In the genomic region with DNA sequence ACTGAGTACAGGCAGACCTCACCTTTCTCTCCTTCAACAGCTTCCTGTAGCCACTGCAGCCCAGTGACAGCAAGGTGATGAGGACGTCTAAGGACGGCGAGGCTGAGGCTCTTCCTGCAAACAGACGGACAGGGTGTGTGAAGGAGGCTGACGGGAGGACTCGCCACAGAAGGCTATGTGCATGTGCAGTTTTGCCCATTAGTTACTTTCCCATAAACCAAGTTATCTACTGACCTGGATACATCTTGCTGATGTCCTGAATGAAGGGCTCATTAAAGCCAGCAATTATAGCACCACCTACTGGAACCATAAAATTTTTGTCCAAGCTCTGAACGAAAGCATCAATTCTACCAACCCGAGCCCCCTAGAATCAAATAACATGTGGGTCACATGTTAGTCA, we compare ENCODE assay signal across 9 mouse cellular contexts. TPM values are rescaled to one million over a fixed set of nuclear protein-coding genes. Genes with fewer than 3 reads are reported as not detected.
DNase-seq lines count a peak whose midpoint lies in the region; ATAC-seq and TF ChIP-seq lines count a peak whose summit lies in the region.
"Had no signal": no experiment of that assay in that cellular context is flagged by ENCODE, and none has a peak within 500 bp of the region (broad histone marks: within the 10 kb centered on the region; RNA-seq: fewer than 3 reads in every experiment).

No protein-coding gene starts in this region.

- 75% methylated on average over 8 of the region's 8 CpGs for WGBS in hindbrain, embryonic 13.5 days
- WGBS in hindbrain, embryonic 12.5 days, result 83% methylated on average over 8 of the region's 8 CpGs
- 78% methylated on average over 8 of the region's 8 CpGs for WGBS in midbrain, embryonic 11.5 days
- WGBS in midbrain, embryonic 10.5 days, result 88% methylated on average over 8 of the region's 8 CpGs
- WGBS in thymus, adult 2 months, result 90% methylated on average over 8 of the region's 8 CpGs

- peaks cover 36% of the 10 kb centered on the region for H3K36me3 ChIP-seq in hindbrain, embryonic 13.5 days
- peaks cover 26% of the 10 kb centered on the region for H3K36me3 ChIP-seq in hindbrain, embryonic 12.5 days
- H3K36me3 ChIP-seq in midbrain, embryonic 11.5 days (ENCODE audit: control insufficient read depth, insufficient read depth, low read length), result peaks cover 2% of the 10 kb centered on the region; the same call in 1 of the 2 replicates
- H3K36me3 ChIP-seq in midbrain, embryonic 10.5 days, result peaks cover 44% of the 10 kb centered on the region
- H3K36me3 ChIP-seq in thymus, adult 2 months (ENCODE audit: control insufficient read depth, insufficient read depth, low read length), result peaks cover 5% of the 10 kb centered on the region; the same call in 1 of the 2 replicates

- H3K4me3 ChIP-seq in hindbrain, embryonic 13.5 days, result no peak overlapping the region
- H3K4me3 ChIP-seq in hindbrain, embryonic 12.5 days, result no peak overlapping the region
- H3K4me3 ChIP-seq in midbrain, embryonic 11.5 days (ENCODE audit: low read depth, low read length), result no peak overlapping the region
- H3K4me3 ChIP-seq in midbrain, embryonic 10.5 days, result no peak overlapping the region
- H3K4me3 ChIP-seq in thymus, adult 2 months (ENCODE audit: control insufficient read depth, insufficient read depth, low read length), result no peak overlapping the region

- H3K9me3 ChIP-seq in hindbrain, embryonic 13.5 days, result no peaks in the 10 kb centered on the region
- no peaks in the 10 kb centered on the region for H3K9me3 ChIP-seq in hindbrain, embryonic 12.5 days (replicated peaks)
- no peaks in the 10 kb centered on the region for H3K9me3 ChIP-seq in midbrain, embryonic 11.5 days (ENCODE audit: control insufficient read depth, low read length)
- H3K9me3 ChIP-seq in midbrain, embryonic 10.5 days (replicated peaks), result no peaks in the 10 kb centered on the region

- H3K4me1 ChIP-seq in hindbrain, embryonic 13.5 days (replicated peaks), result no peaks in the 10 kb centered on the region
- H3K4me1 ChIP-seq in hindbrain, embryonic 12.5 days, result no peaks in the 10 kb centered on the region
- H3K4me1 ChIP-seq in midbrain, embryonic 11.5 days (ENCODE audit: control insufficient read depth, insufficient read depth, low read length), result no peaks in the 10 kb centered on the region
- H3K4me1 ChIP-seq in midbrain, embryonic 10.5 days, result no peaks in the 10 kb centered on the region
- H3K4me1 ChIP-seq in thymus, adult 2 months (replicated peaks; ENCODE audit: control insufficient read depth, insufficient read depth, low read length), result peaks cover 3% of the 10 kb centered on the region; the same call in 1 of the 2 replicates

- no peak overlapping the region for H3K9ac ChIP-seq in hindbrain, embryonic 13.5 days
- no peak overlapping the region for H3K9ac ChIP-seq in hindbrain, embryonic 12.5 days
- H3K9ac ChIP-seq in midbrain, embryonic 11.5 days (ENCODE audit: low read length), result no peak overlapping the region

- H3K27ac ChIP-seq in hindbrain, embryonic 13.5 days, result no peak overlapping the region
- H3K27ac ChIP-seq in hindbrain, embryonic 12.5 days, result no peak overlapping the region
- no peak overlapping the region for H3K27ac ChIP-seq in midbrain, embryonic 11.5 days (ENCODE audit: low read depth, low read length)
- no peak overlapping the region for H3K27ac ChIP-seq in midbrain, embryonic 10.5 days (replicated peaks)
- no peak overlapping the region for H3K27ac ChIP-seq in thymus, adult 2 months (ENCODE audit: control insufficient read depth, insufficient read depth, low read length)

- DNase-seq in cerebellum, postnatal 10 days, result peak; percentile 35 to 77
- DNase-seq in cerebellum, postnatal 36 days, result no peak
- peak; percentile 85 for DNase-seq in midbrain, embryonic 11.5 days (ENCODE audit: low spot score, missing footprints)
- DNase-seq in midbrain, embryonic 10.5 days (ENCODE audit: low spot score), result no peak
- no peak for DNase-seq in thymus, adult 2 months
- DNase-seq in right cerebral cortex, adult 2 months (ENCODE audit: low spot score in 2 of 2), result no peak
- DNase-seq: liver had no signal

- TF ChIP-seq CTCF in thymus, adult 2 months (IDR thresholded peaks at IDR 0.05; ENCODE audit: borderline replicate concordance, control insufficient read depth, extremely low read depth, insufficient read depth, low read length, poor library complexity), result no peak

- TF ChIP-seq POLR2A in thymus, adult 2 months (IDR thresholded peaks at IDR 0.05; ENCODE audit: control insufficient read depth, extremely low read depth, insufficient read depth, low read length, poor library complexity), result no peak

- H3K4me2 ChIP-seq in hindbrain, embryonic 13.5 days, result no peak overlapping the region
- no peak overlapping the region for H3K4me2 ChIP-seq in hindbrain, embryonic 12.5 days (replicated peaks)
- H3K4me2 ChIP-seq in midbrain, embryonic 11.5 days, result no peak overlapping the region

- peak; percentile 32; the same call in 1 of the 2 replicates for ATAC-seq in hindbrain, embryonic 13.5 days (ENCODE audit: low FRiP score)
- ATAC-seq in hindbrain, embryonic 12.5 days (ENCODE audit: low FRiP score), result no peak
- ATAC-seq in midbrain, embryonic 11.5 days (ENCODE audit: low FRiP score), result no peak

- no peaks in the 10 kb centered on the region for H3K27me3 ChIP-seq in hindbrain, embryonic 13.5 days
- no peaks in the 10 kb centered on the region for H3K27me3 ChIP-seq in hindbrain, embryonic 12.5 days
- no peaks in the 10 kb centered on the region for H3K27me3 ChIP-seq in midbrain, embryonic 11.5 days (ENCODE audit: control insufficient read depth, insufficient read depth, low read length)
- H3K27me3 ChIP-seq in midbrain, embryonic 10.5 days (ENCODE audit: low read depth, poor library complexity, severe bottlenecking), result no peaks in the 10 kb centered on the region
- H3K27me3 ChIP-seq in thymus, adult 2 months (ENCODE audit: control insufficient read depth, insufficient read depth, low read length), result no peaks in the 10 kb centered on the region

RNA-seq across cellular contexts. Expression of gene Sepsecs, which starts 13.5 kb away (rescaled TPM):
- 7.0 and 7.6 TPM in 2 replicates for polyA plus RNA-seq in hindbrain, embryonic 13.5 days (2015; fragmentation: Nextera tagmentation; extraction: Ambion mirVana)
- polyA plus RNA-seq in hindbrain, embryonic 12.5 days (2016; fragmentation: Nextera tagmentation; extraction: Ambion mirVana), result 8.6 and 9.2 TPM in 2 replicates
- 8.0 and 8.7 TPM in 2 replicates for polyA plus RNA-seq in midbrain, embryonic 11.5 days (2014; fragmentation: Nextera tagmentation; extraction: Ambion mirVana)
- 8.6 and 9.4 TPM in 2 replicates for polyA plus RNA-seq in midbrain, embryonic 10.5 days (2016; fragmentation: Nextera tagmentation; extraction: Ambion mirVana)
- polyA plus RNA-seq in thymus, adult 2 months (2012; rRNA removed), result 5.4 and 5.5 TPM in 2 replicates

Comparison
In these comparisons a context has a peak if more than half of its experiments do, and no peak if none do; other contexts are left out.
1. DNase-seq: peak in cerebellum, postnatal 10 days (2 of 2) and midbrain, embryonic 11.5 days (single experiment); none in cerebellum, postnatal 36 days (0 of 2), midbrain, embryonic 10.5 days (single experiment), thymus, adult 2 months (single experiment) and right cerebral cortex, adult 2 months (0 of 2).